Comparison of ENCODE assay signal across 10 mouse cellular contexts in the genomic region with DNA sequence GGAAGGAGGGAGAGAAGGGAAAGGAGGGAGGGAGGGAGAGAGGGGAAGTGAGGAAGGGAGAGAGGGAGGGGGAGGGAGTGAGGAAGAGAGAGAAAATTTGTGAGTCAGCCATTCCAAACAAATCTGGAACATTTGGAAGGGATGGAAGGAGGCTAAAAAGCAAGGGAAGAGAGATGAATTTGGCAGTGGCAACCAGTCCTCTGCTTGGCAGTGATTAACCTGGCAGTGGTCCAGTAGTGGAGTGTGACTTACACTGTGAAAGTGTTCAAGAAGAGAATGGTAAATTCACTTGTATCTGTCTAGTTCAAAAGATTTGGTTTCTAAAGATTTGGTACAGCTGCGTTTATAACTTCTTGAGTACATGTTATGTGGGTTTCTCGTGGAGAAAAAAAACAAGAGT.
DNase-seq lines count a peak whose midpoint lies in the region; ATAC-seq and TF ChIP-seq lines count a peak whose summit lies in the region.
"Had no signal": no experiment of that assay in that cellular context is flagged by ENCODE, and none has a peak within 500 bp of the region (broad histone marks: within the 10 kb centered on the region; RNA-seq: fewer than 3 reads in every experiment).

No protein-coding gene starts in this region.

- H3K27ac ChIP-seq in hindbrain, embryonic 14.5 days, result no peak overlapping the region
- H3K27ac ChIP-seq in hindbrain, embryonic 13.5 days, result no peak overlapping the region
- H3K27ac ChIP-seq in thymus, adult 2 months (ENCODE audit: control insufficient read depth, insufficient read depth, low read length), result no peak overlapping the region
- H3K27ac ChIP-seq: embryonic facial prominence, embryonic 13.5 days had no signal

- no peaks in the 10 kb centered on the region for H3K4me1 ChIP-seq in hindbrain, embryonic 14.5 days (replicated peaks; ENCODE audit: control insufficient read depth, insufficient read depth, low read length)
- H3K4me1 ChIP-seq in hindbrain, embryonic 13.5 days (replicated peaks), result no peaks in the 10 kb centered on the region
- no peaks in the 10 kb centered on the region for H3K4me1 ChIP-seq in thymus, adult 2 months (replicated peaks; ENCODE audit: control insufficient read depth, insufficient read depth, low read length)
- H3K4me1 ChIP-seq: embryonic facial prominence, embryonic 13.5 days had no signal

- 70% methylated on average over 2 of the region's 2 CpGs for WGBS in hindbrain, embryonic 14.5 days
- 86% methylated on average over 2 of the region's 2 CpGs for WGBS in hindbrain, embryonic 13.5 days
- 83% methylated on average over 2 of the region's 2 CpGs for WGBS in thymus, adult 2 months

- no peaks in the 10 kb centered on the region for H3K27me3 ChIP-seq in hindbrain, embryonic 14.5 days (ENCODE audit: control insufficient read depth, insufficient read depth, low read length)
- H3K27me3 ChIP-seq in hindbrain, embryonic 13.5 days, result no peaks in the 10 kb centered on the region
- H3K27me3 ChIP-seq in thymus, adult 2 months (ENCODE audit: control insufficient read depth, insufficient read depth, low read length), result no peaks in the 10 kb centered on the region
- H3K27me3 ChIP-seq: embryonic facial prominence, embryonic 13.5 days; Patski had no signal

- H3K9me3 ChIP-seq in hindbrain, embryonic 14.5 days (ENCODE audit: control insufficient read depth, low read length), result no peaks in the 10 kb centered on the region
- H3K9me3 ChIP-seq in hindbrain, embryonic 13.5 days, result no peaks in the 10 kb centered on the region

- no peak; the same call in 1 of the 2 replicates for ATAC-seq in hindbrain, embryonic 14.5 days (ENCODE audit: low FRiP score)
- no peak for ATAC-seq in hindbrain, embryonic 13.5 days (ENCODE audit: low FRiP score)
- ATAC-seq: Patski had no signal

- TF ChIP-seq POLR2A in brain, embryonic 14.5 days (IDR thresholded peaks at IDR 0.05; ENCODE audit: borderline replicate concordance, extremely low read depth, insufficient read depth, insufficient read length, poor library complexity, severe bottlenecking), result no peak
- TF ChIP-seq POLR2A in thymus, adult 2 months (IDR thresholded peaks at IDR 0.05; ENCODE audit: control insufficient read depth, extremely low read depth, insufficient read depth, low read length, poor library complexity), result no peak

- no peak overlapping the region for H3K4me3 ChIP-seq in hindbrain, embryonic 14.5 days (replicated peaks; ENCODE audit: low read length)
- no peak overlapping the region for H3K4me3 ChIP-seq in hindbrain, embryonic 13.5 days
- H3K4me3 ChIP-seq in thymus, adult 2 months (ENCODE audit: control insufficient read depth, insufficient read depth, low read length), result no peak overlapping the region
- H3K4me3 ChIP-seq: embryonic facial prominence, embryonic 13.5 days had no signal

- H3K9ac ChIP-seq in hindbrain, embryonic 14.5 days, result no peak overlapping the region
- no peak overlapping the region for H3K9ac ChIP-seq in hindbrain, embryonic 13.5 days
- H3K9ac ChIP-seq: embryonic facial prominence, embryonic 13.5 days had no signal

- H3K36me3 ChIP-seq in hindbrain, embryonic 14.5 days (replicated peaks; ENCODE audit: control insufficient read depth, insufficient read depth), result no peaks in the 10 kb centered on the region
- H3K36me3 ChIP-seq in hindbrain, embryonic 13.5 days, result no peaks in the 10 kb centered on the region
- no peaks in the 10 kb centered on the region for H3K36me3 ChIP-seq in thymus, adult 2 months (ENCODE audit: control insufficient read depth, insufficient read depth, low read length)
- H3K36me3 ChIP-seq: embryonic facial prominence, embryonic 13.5 days had no signal

- H3K4me2 ChIP-seq in hindbrain, embryonic 14.5 days (replicated peaks), result no peak overlapping the region
- H3K4me2 ChIP-seq in hindbrain, embryonic 13.5 days, result no peak overlapping the region
- H3K4me2 ChIP-seq: embryonic facial prominence, embryonic 13.5 days had no signal

- no peak for TF ChIP-seq CTCF in brain, embryonic 14.5 days (IDR thresholded peaks at IDR 0.05; ENCODE audit: borderline replicate concordance, extremely low read depth, insufficient read depth, insufficient read length)
- no peak for TF ChIP-seq CTCF in thymus, adult 2 months (IDR thresholded peaks at IDR 0.05; ENCODE audit: borderline replicate concordance, control insufficient read depth, extremely low read depth, insufficient read depth, low read length, poor library complexity)

- peak; percentile 43 for DNase-seq in hindbrain, embryonic 14.5 days (ENCODE audit: low spot score)
- DNase-seq in brain, embryonic 14.5 days (ENCODE audit: low read depth), result peak; percentile 94
- DNase-seq in kidney, postnatal 4 days, result peak; percentile 12 to 27
- DNase-seq in lung, postnatal 14 days, result peak; percentile 62
- DNase-seq in urinary bladder, postnatal 25 days (ENCODE audit: low spot score), result no peak
- no peak for DNase-seq in yolk sac, embryonic 10.5 days (ENCODE audit: low spot score)
- DNase-seq in thymus, adult 2 months, result no peak

Comparison
In these comparisons a context has a peak if more than half of its experiments do, and no peak if none do; other contexts are left out.
1. DNase-seq: peak in hindbrain, embryonic 14.5 days (single experiment), brain, embryonic 14.5 days (single experiment), kidney, postnatal 4 days (2 of 2) and lung, postnatal 14 days (single experiment); none in urinary bladder, postnatal 25 days (single experiment), yolk sac, embryonic 10.5 days (single experiment) and thymus, adult 2 months (single experiment).